Mouse (Mus musculus): ENCODE results near the gene Pus10.

- TF ChIP-seq ETS1 (IDR thresholded peaks at IDR 0.05; ENCODE audit: low read depth, low read length), result no peak
- TF ChIP-seq CTCF (IDR thresholded peaks at IDR 0.05 in 2 of 3, conservative IDR thresholded peaks at IDR 0.05 in 1 of 3; ENCODE audit: control insufficient read depth in 1 of 3, insufficient read depth in 1 of 3, low read depth in 2 of 3, low read length in 3 of 3, poor library complexity in 1 of 3, severe bottlenecking in 1 of 3), result no peak
Observed at GRCm38 (mm10) chr11:23676100-23676499, 10.6 kb downstream of the Pus10 start.

All from MEL (cell line).